Mouse (Mus musculus): ENCODE measurements at regions not wholly inside any gene's neighbourhood (a gene's known extent, or its start where the extent isn't known, plus 50 kb on each side); places are given as distances from the start of the nearest gene placed in this dataset.

- no peak for DNase-seq (ENCODE audit: low spot score)
- H3K36me3 ChIP-seq (ENCODE audit: control insufficient read depth, insufficient read depth, low read length) = no peaks in the 10 kb centered on the region
- H3K27ac ChIP-seq (replicated peaks) = no peak overlapping the region
- no peak for ATAC-seq (ENCODE audit: low FRiP score, low TSS enrichment)
- 78% methylated on average over 4 of the region's 4 CpGs for WGBS
- no peaks in the 10 kb centered on the region for H3K4me1 ChIP-seq (replicated peaks; ENCODE audit: control insufficient read depth, insufficient read depth)
- H3K9ac ChIP-seq (ENCODE audit: low read length) = no peak overlapping the region
- H3K9me3 ChIP-seq (ENCODE audit: control insufficient read depth, low read length) = no peaks in the 10 kb centered on the region
- TF ChIP-seq EP300 (optimal IDR thresholded peaks at IDR 0.05) = no peak
- no peak for TF ChIP-seq CTCF (IDR thresholded peaks at IDR 0.05; ENCODE audit: low read depth)
- H3K4me2 ChIP-seq (replicated peaks; ENCODE audit: low read depth) = no peak overlapping the region
- H3K27me3 ChIP-seq (ENCODE audit: control insufficient read depth, insufficient read depth, low read length) = no peaks in the 10 kb centered on the region
- no peak overlapping the region for H3K4me3 ChIP-seq (ENCODE audit: low read depth, low read length)
Measured at GRCm38 (mm10) chr2:48417000-48417596, 396.8 kb upstream of the Acvr2a start.

- Histone ChIP-seq H3K4me2 (replicated peaks; ENCODE audit: low read depth) (no peak overlapping the region), H3K9me3 (ENCODE audit: control insufficient read depth, low read length) (no peaks in the 10 kb centered on the region), H3K36me3 (ENCODE audit: control insufficient read depth, insufficient read depth, low read length) (no peaks in the 10 kb centered on the region), H3K9ac (ENCODE audit: low read length) (no peak overlapping the region), H3K27ac (replicated peaks) (no peak overlapping the region), H3K4me3 (ENCODE audit: low read depth, low read length) (no peak overlapping the region), H3K27me3 (ENCODE audit: control insufficient read depth, insufficient read depth, low read length) (no peaks in the 10 kb centered on the region), H3K4me1 (replicated peaks; ENCODE audit: control insufficient read depth, insufficient read depth) (no peaks in the 10 kb centered on the region; the same call in 1 of the 2 replicates)
- TF ChIP-seq EP300 (optimal IDR thresholded peaks at IDR 0.05) = no peak
- no peak for TF ChIP-seq CTCF (IDR thresholded peaks at IDR 0.05; ENCODE audit: low read depth)
- no peak for DNase-seq (ENCODE audit: low spot score)
- no peak for ATAC-seq (ENCODE audit: low FRiP score, low TSS enrichment)
- 76% methylated on average over 3 of the region's 3 CpGs for WGBS
Measured at GRCm38 (mm10) chr2:48420791-48421190, 393.1 kb upstream of the Acvr2a start.

GRCm38 (mm10) chr2:48423861-48424442 is 390.0 kb upstream of the Acvr2a start:
- H3K4me1 ChIP-seq (replicated peaks; ENCODE audit: control insufficient read depth, insufficient read depth) = no peaks in the 10 kb centered on the region; the same call in 1 of the 2 replicates
- H3K27ac ChIP-seq (replicated peaks) = no peak overlapping the region
- no peaks in the 10 kb centered on the region for H3K27me3 ChIP-seq (ENCODE audit: control insufficient read depth, insufficient read depth, low read length)
- H3K4me3 ChIP-seq (ENCODE audit: low read depth, low read length) = no peak overlapping the region
- WGBS = 58% methylated on average over 9 of the region's 9 CpGs
- no peaks in the 10 kb centered on the region for H3K36me3 ChIP-seq (ENCODE audit: control insufficient read depth, insufficient read depth, low read length)
- DNase-seq (ENCODE audit: low spot score) (no peak), ATAC-seq (ENCODE audit: low FRiP score, low TSS enrichment) (no peak)
- TF ChIP-seq CTCF (IDR thresholded peaks at IDR 0.05; ENCODE audit: low read depth) (no peak), EP300 (optimal IDR thresholded peaks at IDR 0.05) (no peak)
- H3K9me3 ChIP-seq (ENCODE audit: control insufficient read depth, low read length) = no peaks in the 10 kb centered on the region
- no peak overlapping the region for H3K9ac ChIP-seq (ENCODE audit: low read length)
- H3K4me2 ChIP-seq (replicated peaks; ENCODE audit: low read depth) = no peak overlapping the region

GRCm38 (mm10) chr2:48424562-48424961 is 389.3 kb upstream of the Acvr2a start:
- ATAC-seq (ENCODE audit: low FRiP score, low TSS enrichment) (no peak), DNase-seq (ENCODE audit: low spot score) (no peak)
- whole genome bisulfite sequencing = 58% methylated on average over 9 of the region's 9 CpGs
- Histone ChIP-seq H3K27me3 (ENCODE audit: control insufficient read depth, insufficient read depth, low read length) (no peaks in the 10 kb centered on the region), H3K27ac (replicated peaks) (no peak overlapping the region), H3K4me3 (ENCODE audit: low read depth, low read length) (no peak overlapping the region), H3K36me3 (ENCODE audit: control insufficient read depth, insufficient read depth, low read length) (no peaks in the 10 kb centered on the region), H3K4me2 (replicated peaks; ENCODE audit: low read depth) (no peak overlapping the region), H3K4me1 (replicated peaks; ENCODE audit: control insufficient read depth, insufficient read depth) (no peaks in the 10 kb centered on the region; the same call in 1 of the 2 replicates), H3K9ac (ENCODE audit: low read length) (no peak overlapping the region), H3K9me3 (ENCODE audit: control insufficient read depth, low read length) (no peaks in the 10 kb centered on the region)
- TF ChIP-seq CTCF (IDR thresholded peaks at IDR 0.05; ENCODE audit: low read depth) = no peak
- no peak for TF ChIP-seq EP300 (optimal IDR thresholded peaks at IDR 0.05)

GRCm38 (mm10) chr2:48425200-48426090 is 388.5 kb upstream of the Acvr2a start:
- H3K9ac ChIP-seq (ENCODE audit: low read length) = no peak overlapping the region
- no peak for TF ChIP-seq EP300 (optimal IDR thresholded peaks at IDR 0.05)
- no peak for TF ChIP-seq CTCF (IDR thresholded peaks at IDR 0.05; ENCODE audit: low read depth)
- no peak overlapping the region for H3K4me2 ChIP-seq (replicated peaks; ENCODE audit: low read depth)
- no peak overlapping the region for H3K27ac ChIP-seq (replicated peaks)
- no peaks in the 10 kb centered on the region for H3K9me3 ChIP-seq (ENCODE audit: control insufficient read depth, low read length)
- DNase-seq (ENCODE audit: low spot score) (no peak), ATAC-seq (ENCODE audit: low FRiP score, low TSS enrichment) (no peak)
- no peaks in the 10 kb centered on the region for H3K27me3 ChIP-seq (ENCODE audit: control insufficient read depth, insufficient read depth, low read length)
- 33% methylated on average over 12 of the region's 12 CpGs for WGBS
- H3K36me3 ChIP-seq (ENCODE audit: control insufficient read depth, insufficient read depth, low read length) = no peaks in the 10 kb centered on the region
- no peak overlapping the region for H3K4me3 ChIP-seq (ENCODE audit: low read depth, low read length)
- H3K4me1 ChIP-seq (replicated peaks; ENCODE audit: control insufficient read depth, insufficient read depth) = no peaks in the 10 kb centered on the region; the same call in 1 of the 2 replicates
